Mouse (Mus musculus) Patski (cell line): ENCODE data around the gene Add3. TPM values are rescaled to one million over a fixed set of nuclear protein-coding genes. Genes with fewer than 3 reads are reported as not detected.

Source experiments
- ATAC-seq: fragments of 100-300 bp; one replicate; pipeline ENCODE4 v1.8.0; 2021
- CTCF ChIA-PET: fragments of 350-600 bp; sonication (Branson Sonifier 250); formaldehyde crosslinking; loops from one replicate; lab custom pipeline; 2022; ENCODE audit warnings: inconsistent platforms; lab: Charles Lee
- POLR2A ChIA-PET: fragments of 350-600 bp; sonication (Branson Sonifier 250); formaldehyde crosslinking; loops from one replicate; lab custom pipeline; 2022; ENCODE audit warnings: antibody characterized with exemption, inconsistent platforms; lab: Charles Lee
- DNase-seq: peaks from one replicate; pipeline ENCODE4 v3.0.0-alpha.2; 2011; ENCODE audit warnings: low read depth, low spot score
- H3K27me3 ChIP-seq: fragments of 371-371 bp; one replicate; pipeline ENCODE4 v1.5.1; 2021
- CTCF ChIP-seq: fragments of 100-300 bp; IDR thresholded peaks from one replicate; pipeline ENCODE4 v1.5.1; 2021
- in situ Hi-C: fragments of 300-500 bp; cut with MboI; formaldehyde crosslinking; loops from 3 replicates; pipeline ENCODE4 v1.11.1; 2018; ENCODE audit warnings: low pct_unique_long_range_greater_than_20kb, mixed read lengths
- polyA plus RNA-seq: library from polyadenylated mRNA; unstranded; gene quantifications from one replicate; pipeline ENCODE4 v1.2.3, GENCODE M21; 2021

Gene Add3
- polyA plus RNA-seq, 1 experiment from 2014 or later, result 38.4 TPM

GRCm38 (mm10) chr19:53280254-53280653 lies 140.0 kb downstream of the Add3 start:
- CTCF ChIA-PET, result interaction anchor here (0.8 kb wide), 1 partner anchor 23 kb away, joined by 3 read pairs; no protein-coding TSS in a partner anchor
- POLR2A ChIA-PET, result no interaction called here
- in situ Hi-C loops, result no loop called here
- no peak for TF ChIP-seq CTCF
- no peak for ATAC-seq
- DNase-seq, result no peak
- no peaks in the 10 kb centered on the region for H3K27me3 ChIP-seq

GRCm38 (mm10) chr19:53282571-53282970 lies 142.3 kb downstream of the Add3 start:
- ATAC-seq, result no peak
- POLR2A ChIA-PET, result interaction anchor here (0.6 kb wide), 1 partner anchor 139 kb away, joined by 4 read pairs; no protein-coding TSS in a partner anchor
- peaks cover 6% of the 10 kb centered on the region for H3K27me3 ChIP-seq
- in situ Hi-C loops, result no loop called here
- CTCF ChIA-PET, result interaction anchor here (1.1 kb wide), 1 partner anchor 9 kb away, joined by 4 read pairs; no protein-coding TSS in a partner anchor
- no peak for TF ChIP-seq CTCF
- no peak for DNase-seq

GRCm38 (mm10) chr19:53283742-53284141 lies 143.5 kb downstream of the Add3 start:
- POLR2A ChIA-PET, result no interaction called here
- H3K27me3 ChIP-seq, result peaks cover 12% of the 10 kb centered on the region
- no peak for ATAC-seq
- DNase-seq, result no peak
- no peak for TF ChIP-seq CTCF
- CTCF ChIA-PET, result interaction anchor here (0.9 to 1.9 kb wide), 5 partner anchors 8 to 191 kb away, joined by 3 to 8 read pairs (median 4); no protein-coding TSS in a partner anchor
- in situ Hi-C loops, result no loop called here

GRCm38 (mm10) chr19:53284268-53285208 lies 144.3 kb downstream of the Add3 start:
- ATAC-seq, result no peak
- TF ChIP-seq CTCF, result no peak
- no peak for DNase-seq
- POLR2A ChIA-PET, result no interaction called here
- CTCF ChIA-PET, result interaction anchor here (0.9 to 1.9 kb wide), 6 partner anchors 10 to 191 kb away, joined by 3 to 8 read pairs (median 4); no protein-coding TSS in a partner anchor
- in situ Hi-C loops, result no loop called here
- peaks cover 18% of the 10 kb centered on the region for H3K27me3 ChIP-seq

GRCm38 (mm10) chr19:53296331-53297254 lies 156.3 kb downstream of the Add3 start:
- in situ Hi-C loops, result no loop called here
- CTCF ChIA-PET, result interaction anchor here (1.0 to 1.4 kb wide), 2 partner anchors 9 to 35 kb away, joined by 3 read pairs; no protein-coding TSS in a partner anchor
- ATAC-seq, result no peak
- POLR2A ChIA-PET, result no interaction called here
- DNase-seq, result no peak
- no peak for TF ChIP-seq CTCF
- H3K27me3 ChIP-seq, result peaks cover 44% of the 10 kb centered on the region

Other genes with a start within 250 kb of the Add3 start
- gene Xpnpep1, start 100.2 kb upstream of the Add3 start, polyA plus RNA-seq, result 193 TPM
- 92.8 TPM for gene Mxi1, start 170.1 kb downstream of the Add3 start, polyA plus RNA-seq
- 32.0 TPM for gene Gm10197, start 231.3 kb downstream of the Add3 start, polyA plus RNA-seq